Mouse (Mus musculus) forebrain, embryonic 15.5 days (tissue): Measurements from ENCODE around the gene Olfr1391. TPM values are rescaled to one million over a fixed set of nuclear protein-coding genes. Genes with fewer than 3 reads are reported as not detected.
"Not testable (repeated sequence)": the region's sequence is repeated elsewhere in the genome, so short reads cannot be mapped to it uniquely, and the experiment has no call there.

Source experiments
- ATAC-seq: fragments of 200-750 bp; cut with Nextera tagmentation; replicated peaks from 2 replicates; pipeline ENCODE4 v1.8.0; 2017; ENCODE audit warnings: mild to moderate bottlenecking, moderate TSS enrichment, moderate library complexity
- H3K27ac ChIP-seq: fragments of 300-500 bp; sonication (generic); replicated peaks from 2 replicates; pipeline ENCODE4 v1.5.1; 2015; ENCODE audit warnings: mild to moderate bottlenecking, inconsistent platforms
- H3K27me3 ChIP-seq: fragments of 300-500 bp; sonication (generic); 2 replicates; pipeline ENCODE4 v1.6.1; 2015; ENCODE audit warnings: inconsistent platforms
- H3K36me3 ChIP-seq: fragments of 300-500 bp; sonication (generic); 2 replicates; pipeline ENCODE4 v1.6.1; 2015; ENCODE audit warnings: mild to moderate bottlenecking, inconsistent platforms
- H3K4me1 ChIP-seq: fragments of 300-500 bp; sonication (generic); 2 replicates; pipeline ENCODE4 v1.6.1; 2015; ENCODE audit warnings: inconsistent platforms
- H3K4me2 ChIP-seq: fragments of 300-500 bp; sonication (generic); replicated peaks from 2 replicates; pipeline ENCODE4 v1.6.1; 2015; ENCODE audit warnings: mild to moderate bottlenecking, inconsistent platforms
- H3K4me3 ChIP-seq: fragments of 300-500 bp; sonication (generic); 2 replicates; pipeline ENCODE4 v1.5.1; 2015; ENCODE audit warnings: mild to moderate bottlenecking, inconsistent platforms
- H3K9ac ChIP-seq: fragments of 300-500 bp; sonication (generic); replicated peaks from 2 replicates; pipeline ENCODE4 v1.6.1; 2015; ENCODE audit warnings: mild to moderate bottlenecking, inconsistent platforms
- H3K9me3 ChIP-seq: fragments of 300-500 bp; sonication (generic); 2 replicates; pipeline ENCODE4 v1.6.1; 2016; ENCODE audit warnings: inconsistent platforms
- WGBS: fragments of 180-500 bp; shearing (Covaris S2); methylation state at CpG from one replicate; pipeline ENCODE4 v1.1.7; 2015; ENCODE audit warnings: mixed read lengths; 5-methylcytosine and 5-hydroxymethylcytosine counted together
- polyA plus RNA-seq: library from polyadenylated mRNA; unstranded; fragments of >200 nt; fragmentation: Nextera tagmentation; extraction: Ambion mirVana; gene quantifications from 2 replicates; pipeline ENCODE4 v1.2.1, GENCODE M21; 2015

The Olfr1391 gene
- polyA plus RNA-seq: not detected in 2 replicates

DNA sequence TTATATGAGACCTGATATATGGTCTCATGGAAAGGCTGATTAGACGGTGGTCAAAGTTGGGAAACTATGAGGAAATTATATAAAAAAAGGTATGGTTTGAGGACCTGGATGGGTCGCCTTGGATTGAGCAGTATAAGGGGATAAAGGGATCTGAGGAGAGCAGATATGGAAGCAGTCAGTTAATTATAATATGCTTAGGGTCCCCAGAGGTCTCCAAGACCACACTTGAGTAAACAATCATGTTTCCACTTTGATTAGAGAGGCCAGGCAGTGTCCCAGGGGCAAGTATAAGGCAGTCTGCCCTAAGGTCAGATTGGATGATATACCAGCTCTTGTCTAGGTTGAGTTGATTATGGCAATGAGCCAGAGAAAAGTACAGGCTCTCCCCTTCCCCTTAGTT, at the start of gene Olfr1391:
TSS of gene Olfr1391 (plus strand) at position 301 of the 400 bp plus-strand sequence.
- ATAC-seq: no peak
- Histone ChIP-seq H3K9ac (no peak within 1 kb of the TSS), H3K4me1 (no peaks in the 10 kb centered on the region), H3K27ac (no peak within 1 kb of the TSS), H3K27me3 (no peaks in the 10 kb centered on the region), H3K4me2 (no peak within 1 kb of the TSS), H3K4me3 (no peak within 1 kb of the TSS), H3K36me3 (no peaks in the 10 kb centered on the region), H3K9me3 (no peaks in the 10 kb centered on the region)
- WGBS: 83% methylated on average over 2 of the region's 2 CpGs

- H3K27ac ChIP-seq: no peak overlapping the region
- WGBS: 78% methylated on average over 11 of the region's 11 CpGs
- H3K36me3 ChIP-seq: no peaks in the 10 kb centered on the region
- no peak overlapping the region for H3K4me3 ChIP-seq
- H3K27me3 ChIP-seq: no peaks in the 10 kb centered on the region
- no peak for ATAC-seq
- H3K4me2 ChIP-seq: no peak overlapping the region
- no peaks in the 10 kb centered on the region for H3K9me3 ChIP-seq
- H3K4me1 ChIP-seq: no peaks in the 10 kb centered on the region
- H3K9ac ChIP-seq: no peak overlapping the region
Measured at GRCm38 (mm10) chr11:49273834-49274519, 48.6 kb upstream of the Olfr1391 start.

DNA sequence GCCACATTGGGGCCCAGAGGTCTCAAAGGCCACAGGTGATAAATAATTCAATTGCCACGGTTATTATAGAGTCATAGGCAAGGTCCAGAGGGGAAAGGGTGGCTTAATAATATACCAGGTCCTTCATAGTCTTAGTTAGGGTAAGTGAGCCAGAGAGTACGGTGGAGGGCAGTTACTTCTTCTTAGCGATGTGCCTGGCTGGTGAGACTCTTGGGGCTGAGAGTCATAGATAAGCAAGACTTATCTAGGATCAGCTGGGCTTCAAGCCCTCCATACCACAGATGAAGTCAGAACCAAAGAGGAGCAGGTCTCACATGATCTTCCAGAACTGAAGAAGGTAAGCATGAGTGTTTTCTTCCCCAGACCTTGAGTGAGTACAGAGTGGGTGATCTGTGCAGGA, 44.3 kb upstream of the Olfr1391 start, which contains the start of gene Olfr1393:
TSS of gene Olfr1393 (plus strand) at position 83 of the 400 bp plus-strand sequence.
- Histone ChIP-seq H3K4me2 (no peak within 1 kb of the TSS), H3K4me3 (no peak within 1 kb of the TSS), H3K27me3 (no peaks in the 10 kb centered on the region), H3K9me3 (no peaks in the 10 kb centered on the region), H3K9ac (no peak within 1 kb of the TSS), H3K27ac (no peak within 1 kb of the TSS), H3K4me1 (no peaks in the 10 kb centered on the region), H3K36me3 (no peaks in the 10 kb centered on the region)
- no peak for ATAC-seq
- 88% methylated on average over 3 of the region's 3 CpGs for WGBS

DNA sequence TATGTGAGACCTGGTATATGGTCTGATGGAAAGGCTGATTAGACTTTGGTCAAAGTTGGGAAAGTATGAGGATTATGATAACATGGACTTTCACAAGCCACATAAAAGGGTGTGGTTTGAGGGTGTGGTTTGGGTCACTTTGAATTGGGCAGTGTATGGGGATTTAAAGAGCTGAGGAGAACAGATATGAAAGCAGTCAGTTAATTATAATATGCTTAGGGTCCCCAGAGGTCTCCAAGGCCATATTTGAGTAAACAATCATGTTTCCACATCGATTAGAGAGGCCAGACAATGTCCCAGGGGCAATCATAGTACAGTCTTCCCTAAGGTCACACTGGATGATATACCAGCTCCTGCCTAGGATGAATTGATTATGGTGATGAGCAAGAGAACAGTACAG, 37.6 kb upstream of the Olfr1391 start, which contains the start of gene Olfr1392:
TSS of gene Olfr1392 (plus strand) at position 301 of the 400 bp plus-strand sequence.
- H3K36me3 ChIP-seq, H3K9ac ChIP-seq, ATAC-seq, H3K9me3 ChIP-seq, H3K27me3 ChIP-seq, H3K4me3 ChIP-seq, H3K27ac ChIP-seq, H3K4me2 ChIP-seq, H3K4me1 ChIP-seq: not testable (repeated sequence)
- WGBS: 88% methylated on average over 1 of the region's 1 CpGs

- no peak overlapping the region for H3K27ac ChIP-seq
- ATAC-seq: no peak
- no peaks in the 10 kb centered on the region for H3K36me3 ChIP-seq
- no peaks in the 10 kb centered on the region for H3K4me1 ChIP-seq
- H3K9me3 ChIP-seq: no peaks in the 10 kb centered on the region
- 80% methylated on average over 2 of the region's 2 CpGs for WGBS
- no peak overlapping the region for H3K4me2 ChIP-seq
- H3K27me3 ChIP-seq: no peaks in the 10 kb centered on the region
- no peak overlapping the region for H3K4me3 ChIP-seq
- no peak overlapping the region for H3K9ac ChIP-seq
Measured at GRCm38 (mm10) chr11:49287251-49287650, 35.3 kb upstream of the Olfr1391 start.

GRCm38 (mm10) chr11:49292777-49293176, 29.8 kb upstream of the Olfr1391 start:
- no peak overlapping the region for H3K9ac ChIP-seq
- H3K4me3 ChIP-seq: no peak overlapping the region
- no peak for ATAC-seq
- no peaks in the 10 kb centered on the region for H3K27me3 ChIP-seq
- WGBS: 40% methylated on average over 3 of the region's 3 CpGs
- H3K4me2 ChIP-seq: no peak overlapping the region
- H3K36me3 ChIP-seq: no peaks in the 10 kb centered on the region
- no peaks in the 10 kb centered on the region for H3K4me1 ChIP-seq
- no peaks in the 10 kb centered on the region for H3K9me3 ChIP-seq
- H3K27ac ChIP-seq: no peak overlapping the region

- H3K4me3 ChIP-seq: no peak within 1 kb of the TSS
- H3K9ac ChIP-seq: no peak within 1 kb of the TSS
- no peak within 1 kb of the TSS for H3K27ac ChIP-seq
- H3K27me3 ChIP-seq: no peaks in the 10 kb centered on the region
- ATAC-seq: no peak
- H3K4me2 ChIP-seq: no peak within 1 kb of the TSS
- H3K9me3 ChIP-seq: no peaks in the 10 kb centered on the region
- H3K36me3 ChIP-seq: no peaks in the 10 kb centered on the region
- no peaks in the 10 kb centered on the region for H3K4me1 ChIP-seq
Measured at GRCm38 (mm10) chr11:49304441-49304840, 18.1 kb upstream of the Olfr1391 start, which contains the start of gene Olfr10. Gene Olfr10 (plus strand): TSS chr11:49304741.

DNA sequence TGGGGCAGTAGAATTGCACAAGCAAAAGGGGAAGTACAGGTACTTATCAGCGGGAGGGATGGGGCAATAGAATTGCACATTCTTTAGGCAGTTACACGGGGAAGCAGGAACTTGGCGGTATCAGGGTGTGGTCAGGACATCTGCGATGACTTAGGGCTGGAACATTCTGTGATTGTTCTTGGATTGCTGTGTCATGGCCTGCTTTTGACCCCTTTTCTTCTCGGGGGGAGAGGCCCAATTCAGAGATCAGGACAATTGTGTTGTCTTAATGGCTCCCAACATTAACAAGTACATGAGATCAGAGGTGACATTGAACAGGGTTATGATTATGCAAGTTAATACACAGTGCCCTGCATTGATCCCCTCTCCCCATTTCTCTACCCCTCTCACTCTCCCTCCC, 14.0 kb upstream of the Olfr1391 start:
- not testable (repeated sequence) for H3K36me3 ChIP-seq, H3K4me2 ChIP-seq, H3K4me3 ChIP-seq, H3K27ac ChIP-seq, H3K9me3 ChIP-seq, H3K9ac ChIP-seq, ATAC-seq, H3K27me3 ChIP-seq, H3K4me1 ChIP-seq
- 82% methylated on average over 5 of the region's 5 CpGs for WGBS

GRCm38 (mm10) chr11:49326726-49327125, 4.2 kb downstream of the Olfr1391 start:
- Histone ChIP-seq H3K27ac (no peak overlapping the region), H3K36me3 (no peaks in the 10 kb centered on the region), H3K9me3 (no peaks in the 10 kb centered on the region), H3K4me1 (no peaks in the 10 kb centered on the region), H3K9ac (no peak overlapping the region), H3K4me2 (no peak overlapping the region), H3K4me3 (no peak overlapping the region), H3K27me3 (no peaks in the 10 kb centered on the region)
- ATAC-seq: no peak
- 92% methylated on average over 3 of the region's 3 CpGs for WGBS

DNA sequence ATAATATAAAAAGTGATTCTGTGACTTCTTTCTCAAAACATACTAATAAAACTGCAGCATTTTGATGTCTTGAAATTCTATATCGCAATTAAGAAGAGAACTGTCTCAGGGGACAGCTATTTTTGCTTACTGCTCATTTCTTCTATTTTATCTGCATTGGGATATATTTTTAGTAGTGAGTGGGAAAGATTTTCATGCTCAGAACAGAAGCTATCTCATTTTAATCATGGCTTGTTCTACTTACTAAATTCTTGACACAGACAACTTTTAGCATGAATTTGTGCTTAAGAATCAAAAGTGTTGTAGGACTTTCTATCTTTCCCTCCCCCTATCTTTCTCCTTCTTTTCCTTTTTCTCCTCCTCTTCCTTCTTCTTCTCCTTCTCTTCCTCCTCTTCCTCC, 7.1 kb downstream of the Olfr1391 start:
- Histone ChIP-seq H3K9me3 (no peaks in the 10 kb centered on the region), H3K4me2 (no peak overlapping the region), H3K9ac (no peak overlapping the region), H3K36me3 (no peaks in the 10 kb centered on the region), H3K4me3 (no peak overlapping the region), H3K27me3 (no peaks in the 10 kb centered on the region), H3K4me1 (no peaks in the 10 kb centered on the region), H3K27ac (no peak overlapping the region)
- ATAC-seq: no peak
- 75% methylated on average over 1 of the region's 1 CpGs for WGBS

GRCm38 (mm10) chr11:49334888-49335287, 12.3 kb downstream of the Olfr1391 start, which contains the start of gene Olfr1390:
Gene Olfr1390 (plus strand): TSS chr11:49335188.
- Histone ChIP-seq H3K36me3 (no peaks in the 10 kb centered on the region), H3K4me1 (no peaks in the 10 kb centered on the region), H3K4me2 (no peak within 1 kb of the TSS), H3K4me3 (no peak within 1 kb of the TSS), H3K27me3 (no peaks in the 10 kb centered on the region), H3K27ac (no peak within 1 kb of the TSS), H3K9me3 (no peaks in the 10 kb centered on the region), H3K9ac (no peak within 1 kb of the TSS)
- no peak for ATAC-seq
- WGBS: 90% methylated on average over 1 of the region's 1 CpGs

GRCm38 (mm10) chr11:49337150-49337832, 14.7 kb downstream of the Olfr1391 start:
- Histone ChIP-seq H3K4me2 (no peak overlapping the region), H3K9me3 (no peaks in the 10 kb centered on the region), H3K9ac (no peak overlapping the region), H3K4me3 (no peak overlapping the region), H3K4me1 (no peaks in the 10 kb centered on the region), H3K27me3 (no peaks in the 10 kb centered on the region), H3K27ac (no peak overlapping the region), H3K36me3 (no peaks in the 10 kb centered on the region)
- no peak for ATAC-seq
- 69% methylated on average over 4 of the region's 4 CpGs for WGBS
